ENCODE assay signal across 1 mouse cellular context in genomic region chr17:33681767-33682166, GRCm38 (mm10).
TF ChIP-seq lines count a peak whose summit lies in the region.

No protein-coding gene starts in this region.

TF ChIP-seq in CH12.LX, 34 proteins besides CTCF, POLR2A, EP300 and RAD21:
- TF ChIP-seq TCF12 (IDR thresholded peaks at IDR 0.05; ENCODE audit: low read depth, low read length) (no peak), ZNF384 (IDR thresholded peaks at IDR 0.05; ENCODE audit: low read depth, low read length) (0 out of 2 replicates have a peak, but pooled peaks have one; percentile 41)
